Mouse (Mus musculus): ENCODE data around the gene Kcnh3. TPM values are rescaled to one million over a fixed set of nuclear protein-coding genes. Genes with fewer than 3 reads are reported as not detected.

Kcnh3 gene
- polyA plus RNA-seq, 1 experiment from 2014 or later, result 0.07 TPM

DNA sequence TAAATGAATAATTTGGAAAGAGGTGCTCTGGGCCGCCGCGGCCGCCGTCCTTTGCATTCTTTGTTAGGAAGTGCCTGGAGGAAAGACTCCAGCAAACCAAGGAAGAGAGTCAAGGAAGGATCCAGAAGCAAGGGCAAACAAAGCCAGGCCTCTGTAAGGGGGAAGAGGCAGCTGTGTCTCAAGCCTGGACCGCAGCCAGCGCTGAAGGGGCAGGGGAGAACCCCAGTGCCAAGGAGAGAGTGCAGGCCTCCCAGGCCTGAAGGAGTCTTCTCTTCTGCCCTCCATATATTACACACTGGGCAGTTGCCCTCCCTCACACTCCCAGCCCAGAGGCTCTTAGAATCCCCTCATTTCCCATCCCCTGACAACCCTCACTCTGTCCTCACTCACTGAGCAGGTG, 53.6 kb downstream of the Kcnh3 start:
- Histone ChIP-seq H3K9ac (ENCODE audit: low read length) (no peak overlapping the region), H3K36me3 (ENCODE audit: control insufficient read depth, insufficient read depth, low read length) (no peaks in the 10 kb centered on the region), H3K4me1 (ENCODE audit: control insufficient read depth, insufficient read depth, low read length) (no peaks in the 10 kb centered on the region), H3K27me3 (ENCODE audit: control insufficient read depth, insufficient read depth, low read length) (no peaks in the 10 kb centered on the region), H3K4me3 (ENCODE audit: low read depth, low read length) (no peak overlapping the region), H3K4me2 (ENCODE audit: low read depth, severe bottlenecking) (no peak overlapping the region), H3K9me3 (ENCODE audit: control insufficient read depth, low read length) (no peaks in the 10 kb centered on the region), H3K27ac (replicated peaks; ENCODE audit: low read depth, low read length) (no peak overlapping the region)
- no peak for DNase-seq (ENCODE audit: low spot score)
- 90% methylated on average over 7 of the region's 7 CpGs for WGBS
- no peak for ATAC-seq (ENCODE audit: insufficient number of reproducible peaks, low FRiP score, low TSS enrichment, low read depth)

DNA sequence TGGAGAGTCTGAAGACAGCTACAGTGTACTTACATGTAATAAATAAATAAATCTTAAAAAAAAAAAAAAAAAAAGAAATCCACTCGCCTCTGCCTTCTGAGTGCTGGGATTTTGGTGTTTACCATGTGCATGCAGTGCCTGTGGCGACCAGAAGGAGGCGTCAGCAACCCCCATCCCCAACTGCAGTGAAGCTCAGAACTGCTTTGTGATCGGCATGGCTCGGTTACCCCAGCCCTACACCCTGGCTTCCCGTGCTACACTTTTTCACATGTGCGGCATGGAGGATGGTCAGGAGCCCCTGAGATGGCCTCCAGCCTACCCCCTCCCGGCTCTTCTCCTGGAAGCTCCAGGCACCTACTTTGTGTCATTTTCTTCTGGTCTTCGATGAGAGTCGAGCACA, 58.8 kb downstream of the Kcnh3 start:
- ATAC-seq (ENCODE audit: insufficient number of reproducible peaks, low FRiP score, low TSS enrichment, low read depth), result no peak
- Histone ChIP-seq H3K9me3 (ENCODE audit: control insufficient read depth, low read length) (no peaks in the 10 kb centered on the region), H3K4me2 (ENCODE audit: low read depth, severe bottlenecking) (no peak overlapping the region), H3K9ac (ENCODE audit: low read length) (no peak overlapping the region), H3K4me1 (ENCODE audit: control insufficient read depth, insufficient read depth, low read length) (no peaks in the 10 kb centered on the region), H3K27me3 (ENCODE audit: control insufficient read depth, insufficient read depth, low read length) (no peaks in the 10 kb centered on the region), H3K36me3 (ENCODE audit: control insufficient read depth, insufficient read depth, low read length) (no peaks in the 10 kb centered on the region), H3K27ac (replicated peaks; ENCODE audit: low read depth, low read length) (no peak overlapping the region), H3K4me3 (ENCODE audit: low read depth, low read length) (no peak overlapping the region)
- WGBS, result 63% methylated on average over 10 of the region's 10 CpGs
- DNase-seq (ENCODE audit: low spot score), result no peak

DNA sequence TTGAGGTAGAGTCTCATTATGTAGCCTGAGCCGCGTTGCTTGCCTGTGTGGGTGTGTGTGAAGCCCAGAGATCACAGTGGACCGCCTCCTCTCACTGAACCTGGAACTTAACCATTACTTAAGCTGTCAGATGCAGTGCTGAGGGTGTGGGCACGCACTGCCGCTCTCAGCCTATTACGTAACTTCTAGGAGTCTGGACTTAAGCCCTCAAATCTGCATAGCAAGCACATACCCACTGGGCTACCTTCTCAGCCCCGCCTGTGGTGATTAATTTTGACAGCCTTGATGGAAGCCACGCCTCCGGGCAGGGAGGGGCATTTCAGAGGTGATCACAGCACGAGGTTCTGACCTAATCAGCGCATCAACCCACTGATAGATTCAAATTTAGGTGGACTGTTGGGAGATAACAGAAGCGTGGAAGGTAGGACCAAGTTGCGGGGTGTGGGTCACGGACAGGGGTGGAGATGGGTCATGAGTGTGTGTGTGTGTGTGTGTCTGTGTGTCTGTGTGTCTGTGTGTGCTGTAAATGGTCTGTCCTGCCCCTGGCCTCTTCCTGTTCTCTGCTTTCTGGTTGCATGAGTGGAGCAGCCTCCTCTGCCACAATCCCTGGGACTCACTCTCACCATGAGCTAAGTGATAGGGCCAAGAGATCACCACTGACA, 60.0 kb downstream of the Kcnh3 start:
- Histone ChIP-seq H3K4me1 (ENCODE audit: control insufficient read depth, insufficient read depth, low read length) (no peaks in the 10 kb centered on the region), H3K36me3 (ENCODE audit: control insufficient read depth, insufficient read depth, low read length) (no peaks in the 10 kb centered on the region), H3K4me3 (ENCODE audit: low read depth, low read length) (no peak overlapping the region), H3K27me3 (ENCODE audit: control insufficient read depth, insufficient read depth, low read length) (no peaks in the 10 kb centered on the region), H3K9ac (ENCODE audit: low read length) (no peak overlapping the region), H3K4me2 (ENCODE audit: low read depth, severe bottlenecking) (no peak overlapping the region), H3K9me3 (ENCODE audit: control insufficient read depth, low read length) (no peaks in the 10 kb centered on the region), H3K27ac (replicated peaks; ENCODE audit: low read depth, low read length) (no peak overlapping the region)
- 39% methylated on average over 14 of the region's 14 CpGs for WGBS
- ATAC-seq (ENCODE audit: insufficient number of reproducible peaks, low FRiP score, low TSS enrichment, low read depth) (no peak), DNase-seq (ENCODE audit: low spot score) (no peak)

DNA sequence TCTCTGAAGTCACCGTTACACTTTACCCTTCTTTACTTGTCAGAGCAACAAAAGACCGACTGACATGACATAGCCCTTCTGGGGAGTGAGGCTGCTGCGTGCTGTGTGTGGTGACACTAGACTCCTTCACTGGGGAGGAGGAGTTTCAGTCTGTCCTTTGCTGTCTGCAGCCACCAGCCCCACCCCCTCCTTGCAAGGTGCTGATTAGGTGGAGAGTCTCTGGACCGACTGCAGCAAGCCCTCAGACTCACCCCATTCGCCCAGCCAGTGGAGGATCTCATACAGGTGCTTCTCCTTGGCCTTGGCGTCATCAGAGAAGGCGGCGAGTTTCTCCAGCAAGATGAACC, 60.5 kb downstream of the Kcnh3 start:
- WGBS, result 49% methylated on average over 8 of the region's 8 CpGs
- DNase-seq (ENCODE audit: low spot score), result no peak
- no peak for ATAC-seq (ENCODE audit: insufficient number of reproducible peaks, low FRiP score, low TSS enrichment, low read depth)

DNA sequence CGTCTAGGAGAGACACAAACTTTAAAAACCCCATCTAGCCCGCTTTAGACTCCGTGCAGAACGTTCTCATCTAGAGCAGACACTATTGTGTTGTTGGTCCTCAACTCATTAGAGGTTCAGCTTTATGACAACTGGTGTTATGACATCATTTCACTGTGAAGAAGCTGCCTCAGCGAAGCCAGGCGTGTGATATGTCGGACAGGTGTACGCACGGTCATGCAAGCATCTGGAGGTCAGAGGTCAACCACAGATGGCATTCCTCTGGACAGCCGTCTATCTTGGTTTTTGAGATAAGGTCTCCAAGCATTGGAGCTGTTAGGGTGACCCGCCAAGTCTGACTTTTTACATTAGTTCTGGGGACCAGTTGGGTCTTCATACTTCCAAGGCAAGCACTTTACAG, 65.9 kb downstream of the Kcnh3 start:
- H3K4me3 ChIP-seq (ENCODE audit: low read depth, low read length), result no peak overlapping the region
- H3K4me2 ChIP-seq (ENCODE audit: low read depth, severe bottlenecking), result no peak overlapping the region
- no peaks in the 10 kb centered on the region for H3K9me3 ChIP-seq (ENCODE audit: control insufficient read depth, low read length)
- ATAC-seq (ENCODE audit: insufficient number of reproducible peaks, low FRiP score, low TSS enrichment, low read depth) (no peak), DNase-seq (ENCODE audit: low spot score) (no peak)
- no peak overlapping the region for H3K9ac ChIP-seq (ENCODE audit: low read length)
- peaks cover under 1% of the 10 kb centered on the region; the same call in 1 of the 2 replicates for H3K4me1 ChIP-seq (ENCODE audit: control insufficient read depth, insufficient read depth, low read length)
- H3K36me3 ChIP-seq (ENCODE audit: control insufficient read depth, insufficient read depth, low read length), result no peaks in the 10 kb centered on the region
- H3K27me3 ChIP-seq (ENCODE audit: control insufficient read depth, insufficient read depth, low read length), result no peaks in the 10 kb centered on the region
- 90% methylated on average over 11 of the region's 11 CpGs for WGBS
- H3K27ac ChIP-seq (replicated peaks; ENCODE audit: low read depth, low read length), result no peak overlapping the region

More for the DNA sequence above, 60.5 kb downstream of the Kcnh3 start:
- Histone ChIP-seq H3K4me3 (ENCODE audit: low read depth, low read length) (no peak overlapping the region), H3K36me3 (ENCODE audit: control insufficient read depth, insufficient read depth, low read length) (no peaks in the 10 kb centered on the region), H3K27ac (replicated peaks; ENCODE audit: low read depth, low read length) (no peak overlapping the region), H3K4me2 (ENCODE audit: low read depth, severe bottlenecking) (no peak overlapping the region), H3K9me3 (ENCODE audit: control insufficient read depth, low read length) (no peaks in the 10 kb centered on the region), H3K27me3 (ENCODE audit: control insufficient read depth, insufficient read depth, low read length) (no peaks in the 10 kb centered on the region), H3K9ac (ENCODE audit: low read length) (no peak overlapping the region), H3K4me1 (ENCODE audit: control insufficient read depth, insufficient read depth, low read length) (no peaks in the 10 kb centered on the region)

Other genes starting within 250 kb of the Kcnh3 start
- 146 and 157 TPM in 2 replicates for gene Tuba1c, start 195.0 kb upstream of the Kcnh3 start, polyA plus RNA-seq (2014; fragmentation: Nextera tagmentation; extraction: Ambion mirVana)
- 0.10 and 0.11 TPM in 2 replicates for gene Prph, start 169.7 kb upstream of the Kcnh3 start, polyA plus RNA-seq (2014; fragmentation: Nextera tagmentation; extraction: Ambion mirVana)
- gene Troap, start 150.3 kb upstream of the Kcnh3 start, polyA plus RNA-seq (2014; fragmentation: Nextera tagmentation; extraction: Ambion mirVana), result 33.4 and 37.2 TPM in 2 replicates
- gene C1ql4, start 137.0 kb upstream of the Kcnh3 start, polyA plus RNA-seq (2014; fragmentation: Nextera tagmentation; extraction: Ambion mirVana), result not detected in 2 replicates
- 0.61 and 0.62 TPM in 2 replicates for gene Dnajc22, start 131.7 kb upstream of the Kcnh3 start, polyA plus RNA-seq (2014; fragmentation: Nextera tagmentation; extraction: Ambion mirVana)
- gene Spats2, start 98.9 kb upstream of the Kcnh3 start, polyA plus RNA-seq (2014; fragmentation: Nextera tagmentation; extraction: Ambion mirVana), result 69.2 and 70.1 TPM in 2 replicates
- gene Mcrs1, start 27.1 kb downstream of the Kcnh3 start, polyA plus RNA-seq (2014; fragmentation: Nextera tagmentation; extraction: Ambion mirVana), result 165 and 168 TPM in 2 replicates
- gene Prpf40b, start 70.2 kb downstream of the Kcnh3 start, polyA plus RNA-seq (2014; fragmentation: Nextera tagmentation; extraction: Ambion mirVana), result 51.9 and 57.3 TPM in 2 replicates
- gene Fam186b, start 71.0 kb downstream of the Kcnh3 start, polyA plus RNA-seq (2014; fragmentation: Nextera tagmentation; extraction: Ambion mirVana), result not detected in 2 replicates
- gene Fmnl3, start 145.6 kb downstream of the Kcnh3 start, polyA plus RNA-seq (2014; fragmentation: Nextera tagmentation; extraction: Ambion mirVana), result 26.8 and 31.7 TPM in 2 replicates
- 225 and 238 TPM in 2 replicates for gene Tmbim6, start 168.0 kb downstream of the Kcnh3 start, polyA plus RNA-seq (2014; fragmentation: Nextera tagmentation; extraction: Ambion mirVana)
- 14.2 and 15.6 TPM in 2 replicates for gene Nckap5l, start 232.9 kb downstream of the Kcnh3 start, polyA plus RNA-seq (2014; fragmentation: Nextera tagmentation; extraction: Ambion mirVana)
- gene Bcdin3d, start 249.9 kb downstream of the Kcnh3 start, polyA plus RNA-seq (2014; fragmentation: Nextera tagmentation; extraction: Ambion mirVana), result 17.8 and 20.2 TPM in 2 replicates